Mouse (Mus musculus): ENCODE measurements around the gene Nabp2. TPM values are rescaled to one million over a fixed set of nuclear protein-coding genes. Genes with fewer than 3 reads are reported as not detected.

Gene Nabp2
- total RNA-seq (2015; ENCODE audit: low replicate concordance) (28.5 TPM in 2 replicates), total RNA-seq (2017; ENCODE audit: low replicate concordance) (13.1 and 15.5 TPM in 2 replicates)

GRCm38 (mm10) chr10:128411211-128412054, at the start of gene Nabp2, which contains the start of gene Rnf41:
Gene Nabp2 (minus strand): TSS chr10:128411492.
Gene Rnf41 (plus strand): TSS chr10:128411657.
- peak; percentile 80 for ATAC-seq (replicated peaks; ENCODE audit: low FRiP score, poor library complexity, severe bottlenecking)

GRCm38 (mm10) chr10:128460270-128460630, 49.0 kb upstream of the Nabp2 start:
- ATAC-seq (replicated peaks; ENCODE audit: low FRiP score, poor library complexity, severe bottlenecking), result no peak

- peak; percentile 32 for ATAC-seq (replicated peaks; ENCODE audit: low FRiP score, poor library complexity, severe bottlenecking)
Measured at GRCm38 (mm10) chr10:128459409-128460269, 48.3 kb upstream of the Nabp2 start.

GRCm38 (mm10) chr10:128458719-128459408, 47.6 kb upstream of the Nabp2 start, which contains the start of gene Smarcc2:
Gene Smarcc2 (plus strand): TSS chr10:128459248.
- ATAC-seq (replicated peaks; ENCODE audit: low FRiP score, poor library complexity, severe bottlenecking), result peak; percentile 78

GRCm38 (mm10) chr10:128458348-128458718, 47.0 kb upstream of the Nabp2 start:
- peak; percentile 62 for ATAC-seq (replicated peaks; ENCODE audit: low FRiP score, poor library complexity, severe bottlenecking)

GRCm38 (mm10) chr10:128457676-128458075, 46.4 kb upstream of the Nabp2 start:
- no peak for ATAC-seq (replicated peaks; ENCODE audit: low FRiP score, poor library complexity, severe bottlenecking)

GRCm38 (mm10) chr10:128455280-128455679, 44.0 kb upstream of the Nabp2 start:
- ATAC-seq (replicated peaks; ENCODE audit: low FRiP score, poor library complexity, severe bottlenecking), result 0 out of 2 replicates have a peak, but pooled peaks have one; percentile 35

GRCm38 (mm10) chr10:128454471-128454870, 43.2 kb upstream of the Nabp2 start:
- no peak for ATAC-seq (replicated peaks; ENCODE audit: low FRiP score, poor library complexity, severe bottlenecking)

GRCm38 (mm10) chr10:128451014-128451413, 39.7 kb upstream of the Nabp2 start:
- ATAC-seq (replicated peaks; ENCODE audit: low FRiP score, poor library complexity, severe bottlenecking), result no peak

- ATAC-seq (replicated peaks; ENCODE audit: low FRiP score, poor library complexity, severe bottlenecking), result no peak
Measured at GRCm38 (mm10) chr10:128445407-128445806, 34.1 kb upstream of the Nabp2 start.

- no peak for ATAC-seq (replicated peaks; ENCODE audit: low FRiP score, poor library complexity, severe bottlenecking)
Measured at GRCm38 (mm10) chr10:128444354-128444753, 33.1 kb upstream of the Nabp2 start.

- ATAC-seq (replicated peaks; ENCODE audit: low FRiP score, poor library complexity, severe bottlenecking), result no peak
Measured at GRCm38 (mm10) chr10:128442718-128443117, 31.4 kb upstream of the Nabp2 start.

GRCm38 (mm10) chr10:128441324-128442119, 30.2 kb upstream of the Nabp2 start:
- ATAC-seq (replicated peaks; ENCODE audit: low FRiP score, poor library complexity, severe bottlenecking), result no peak

- ATAC-seq (replicated peaks; ENCODE audit: low FRiP score, poor library complexity, severe bottlenecking), result 0 out of 2 replicates have a peak, but pooled peaks have one; percentile 29
Measured at GRCm38 (mm10) chr10:128440407-128440806, 29.1 kb upstream of the Nabp2 start.

GRCm38 (mm10) chr10:128438675-128439279, 27.5 kb upstream of the Nabp2 start:
- no peak for ATAC-seq (replicated peaks; ENCODE audit: low FRiP score, poor library complexity, severe bottlenecking)

GRCm38 (mm10) chr10:128436376-128436775, 25.1 kb upstream of the Nabp2 start:
- no peak for ATAC-seq (replicated peaks; ENCODE audit: low FRiP score, poor library complexity, severe bottlenecking)

- no peak for ATAC-seq (replicated peaks; ENCODE audit: low FRiP score, poor library complexity, severe bottlenecking)
Measured at GRCm38 (mm10) chr10:128435873-128436272, 24.6 kb upstream of the Nabp2 start.

GRCm38 (mm10) chr10:128435186-128435823, 24.0 kb upstream of the Nabp2 start:
- no peak for ATAC-seq (replicated peaks; ENCODE audit: low FRiP score, poor library complexity, severe bottlenecking)
